Mouse (Mus musculus): Measurements from ENCODE around the gene Dlgap4. TPM values are rescaled to one million over a fixed set of nuclear protein-coding genes. Genes with fewer than 3 reads are reported as not detected.

Dlgap4 gene
- polyA plus RNA-seq, 1 experiment from 2014 or later = 230 TPM

GRCm38 (mm10) chr2:156614258-156614556, 702 bp downstream of the Dlgap4 start:
- no peaks in the 10 kb centered on the region for H3K9me3 ChIP-seq (ENCODE audit: control insufficient read depth, low read length)
- peak overlapping the region; percentile 82 for H3K9ac ChIP-seq (replicated peaks; ENCODE audit: low read depth, low read length)
- peak overlapping the region; percentile 79 for H3K4me3 ChIP-seq (ENCODE audit: low read depth, low read length)
- peak; percentile 28 for ATAC-seq (ENCODE audit: low read depth)
- WGBS = 0% methylated on average over 18 of the region's 18 CpGs
- H3K36me3 ChIP-seq (ENCODE audit: control insufficient read depth, insufficient read depth, low read length) = no peaks in the 10 kb centered on the region
- peaks cover 18% of the 10 kb centered on the region for H3K27me3 ChIP-seq (ENCODE audit: control insufficient read depth, insufficient read depth, low read length)
- H3K4me1 ChIP-seq (ENCODE audit: control insufficient read depth, insufficient read depth, low read length) = peaks cover 11% of the 10 kb centered on the region
- peak overlapping the region; percentile 81 for H3K4me2 ChIP-seq (ENCODE audit: low read depth, low read length)
- no peak overlapping the region for H3K27ac ChIP-seq (ENCODE audit: low read depth, low read length)

DNA sequence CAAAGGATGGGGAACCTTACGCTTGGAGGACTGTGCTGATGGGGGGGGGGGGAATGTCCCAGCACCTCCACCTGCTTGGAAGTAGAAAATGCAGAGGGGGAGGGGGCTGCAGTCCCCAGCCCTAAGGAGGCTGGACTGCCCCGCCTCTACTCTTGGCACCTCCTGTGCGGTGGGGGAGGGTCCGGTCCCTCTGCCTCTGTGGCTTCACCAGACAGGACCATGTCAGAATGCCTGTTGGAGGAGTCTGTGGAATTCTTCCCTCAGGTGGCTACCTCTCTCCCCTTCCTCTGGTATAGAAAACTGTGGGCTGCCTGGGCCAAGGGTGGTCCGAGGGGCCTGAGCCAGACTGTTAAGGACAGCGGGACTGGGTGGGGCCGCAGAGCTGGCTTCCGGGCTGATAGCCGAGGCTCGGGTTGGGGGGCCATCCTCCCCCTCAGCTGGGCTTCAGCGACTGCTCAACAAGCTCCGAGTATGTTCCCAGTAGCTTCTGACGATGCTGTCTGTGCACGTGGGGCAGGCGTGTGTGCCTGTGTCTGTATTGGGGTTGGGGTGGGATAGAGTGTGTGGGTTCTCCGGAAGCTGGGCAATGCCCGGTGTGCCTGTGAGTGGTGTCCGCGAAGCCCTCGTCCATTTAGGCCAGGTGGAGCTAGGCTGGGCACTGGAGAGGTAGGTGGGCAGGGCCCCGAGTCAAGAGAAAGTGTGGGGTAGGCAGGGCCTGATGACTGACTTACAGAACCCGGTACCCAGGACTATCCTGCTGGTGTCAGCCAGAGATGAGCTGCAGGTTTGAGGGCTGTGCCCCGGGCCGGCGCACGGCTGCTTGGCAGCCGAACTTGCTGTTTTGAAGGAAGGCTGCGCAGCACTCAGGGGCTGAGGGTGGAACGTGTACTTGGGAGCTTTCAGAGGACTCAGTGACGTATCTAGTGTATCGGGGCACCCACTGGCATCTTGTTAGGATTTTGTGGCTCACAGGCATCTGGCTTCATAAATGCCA, 1.5 kb downstream of the Dlgap4 start:
- Histone ChIP-seq H3K9me3 (ENCODE audit: control insufficient read depth, low read length) (no peaks in the 10 kb centered on the region), H3K36me3 (ENCODE audit: control insufficient read depth, insufficient read depth, low read length) (no peaks in the 10 kb centered on the region), H3K4me1 (ENCODE audit: control insufficient read depth, insufficient read depth, low read length) (peaks cover 11% of the 10 kb centered on the region), H3K27me3 (ENCODE audit: control insufficient read depth, insufficient read depth, low read length) (peaks cover 18% of the 10 kb centered on the region), H3K4me3 (ENCODE audit: low read depth, low read length) (peak overlapping the region; percentile 79), H3K27ac (ENCODE audit: low read depth, low read length) (no peak overlapping the region), H3K9ac (replicated peaks; ENCODE audit: low read depth, low read length) (peak overlapping the region; percentile 82), H3K4me2 (ENCODE audit: low read depth, low read length) (peak overlapping the region; percentile 81)
- WGBS = 9% methylated on average over 31 of the region's 31 CpGs
- peak; percentile 38; the same call in 1 of the 2 replicates for ATAC-seq (ENCODE audit: low read depth)

- H3K4me1 ChIP-seq (ENCODE audit: control insufficient read depth, insufficient read depth, low read length) = peaks cover 11% of the 10 kb centered on the region
- WGBS = 78% methylated on average over 7 of the region's 7 CpGs
- H3K4me3 ChIP-seq (ENCODE audit: low read depth, low read length) = no peak overlapping the region
- ATAC-seq (ENCODE audit: low read depth) = no peak
- H3K27ac ChIP-seq (ENCODE audit: low read depth, low read length) = no peak overlapping the region
- H3K27me3 ChIP-seq (ENCODE audit: control insufficient read depth, insufficient read depth, low read length) = peaks cover 18% of the 10 kb centered on the region
- no peaks in the 10 kb centered on the region for H3K36me3 ChIP-seq (ENCODE audit: control insufficient read depth, insufficient read depth, low read length)
- no peaks in the 10 kb centered on the region for H3K9me3 ChIP-seq (ENCODE audit: control insufficient read depth, low read length)
- H3K4me2 ChIP-seq (ENCODE audit: low read depth, low read length) = no peak overlapping the region
- H3K9ac ChIP-seq (replicated peaks; ENCODE audit: low read depth, low read length) = no peak overlapping the region
These were observed 3.0 kb downstream of the Dlgap4 start for GRCm38 (mm10) chr2:156616513-156616912.

GRCm38 (mm10) chr2:156617536-156617935, 4.0 kb downstream of the Dlgap4 start:
- no peak overlapping the region for H3K9ac ChIP-seq (replicated peaks; ENCODE audit: low read depth, low read length)
- no peak for ATAC-seq (ENCODE audit: low read depth)

DNA sequence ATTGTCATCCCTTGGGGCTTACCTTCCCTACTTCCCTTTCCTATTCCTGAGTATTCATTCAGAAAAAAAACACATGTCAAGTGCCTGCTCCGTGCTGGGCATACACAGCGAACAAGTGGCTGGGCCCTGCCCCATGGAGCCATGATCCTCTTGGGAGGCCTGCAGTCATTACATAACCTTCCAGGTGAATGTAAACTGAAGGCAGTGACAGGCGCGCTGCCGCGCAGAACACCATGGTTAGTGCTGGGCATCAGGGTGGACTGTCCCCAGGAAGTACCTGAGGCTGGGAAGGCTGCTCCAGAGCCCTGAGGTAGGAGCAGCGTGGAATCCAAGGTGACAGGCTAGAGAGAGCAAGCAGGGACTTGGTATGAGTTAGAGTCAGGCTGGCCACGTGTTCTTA, 7.4 kb downstream of the Dlgap4 start:
- Histone ChIP-seq H3K36me3 (ENCODE audit: control insufficient read depth, insufficient read depth, low read length) (no peaks in the 10 kb centered on the region), H3K27ac (ENCODE audit: low read depth, low read length) (no peak overlapping the region), H3K9ac (replicated peaks; ENCODE audit: low read depth, low read length) (no peak overlapping the region), H3K27me3 (ENCODE audit: control insufficient read depth, insufficient read depth, low read length) (peaks cover 7% of the 10 kb centered on the region), H3K4me3 (ENCODE audit: low read depth, low read length) (no peak overlapping the region), H3K4me2 (ENCODE audit: low read depth, low read length) (no peak overlapping the region), H3K9me3 (ENCODE audit: control insufficient read depth, low read length) (no peaks in the 10 kb centered on the region), H3K4me1 (ENCODE audit: control insufficient read depth, insufficient read depth, low read length) (no peaks in the 10 kb centered on the region)
- ATAC-seq (ENCODE audit: low read depth) = no peak
- WGBS = 87% methylated on average over 8 of the region's 8 CpGs

More at GRCm38 (mm10) chr2:156617536-156617935, 4.0 kb downstream of the Dlgap4 start:
- WGBS = 32% methylated on average over 11 of the region's 11 CpGs
- H3K4me1 ChIP-seq (ENCODE audit: control insufficient read depth, insufficient read depth, low read length) = peaks cover 11% of the 10 kb centered on the region
- no peak overlapping the region for H3K27ac ChIP-seq (ENCODE audit: low read depth, low read length)
- peaks cover 18% of the 10 kb centered on the region for H3K27me3 ChIP-seq (ENCODE audit: control insufficient read depth, insufficient read depth, low read length)
- no peak overlapping the region for H3K4me3 ChIP-seq (ENCODE audit: low read depth, low read length)
- no peaks in the 10 kb centered on the region for H3K36me3 ChIP-seq (ENCODE audit: control insufficient read depth, insufficient read depth, low read length)
- H3K9me3 ChIP-seq (ENCODE audit: control insufficient read depth, low read length) = no peaks in the 10 kb centered on the region
- no peak overlapping the region for H3K4me2 ChIP-seq (ENCODE audit: low read depth, low read length)

DNA sequence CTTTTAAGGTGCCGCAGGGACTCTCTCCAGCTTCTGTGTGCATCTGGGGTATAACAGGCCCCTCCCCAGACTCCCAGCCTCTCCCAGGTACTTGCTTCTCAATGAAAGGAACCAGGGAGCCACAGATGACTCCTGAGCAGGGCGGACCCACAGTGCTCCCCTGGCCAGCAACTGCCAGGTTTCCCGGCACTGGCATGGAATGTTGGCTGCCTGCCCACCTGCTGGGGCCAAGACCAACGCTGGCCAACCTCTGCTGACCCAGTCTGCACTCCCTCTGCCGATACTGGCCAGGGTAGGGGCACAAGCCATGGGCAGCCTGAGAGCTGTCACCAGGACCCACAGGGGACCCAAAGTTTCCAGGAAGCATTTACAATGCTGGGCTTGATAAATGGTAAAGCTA, 7.9 kb downstream of the Dlgap4 start:
- peaks cover 3% of the 10 kb centered on the region; the same call in 1 of the 2 replicates for H3K27me3 ChIP-seq (ENCODE audit: control insufficient read depth, insufficient read depth, low read length)
- no peak for ATAC-seq (ENCODE audit: low read depth)
- no peak overlapping the region for H3K27ac ChIP-seq (ENCODE audit: low read depth, low read length)
- no peak overlapping the region for H3K4me3 ChIP-seq (ENCODE audit: low read depth, low read length)
- WGBS = 51% methylated on average over 5 of the region's 5 CpGs
- no peaks in the 10 kb centered on the region for H3K36me3 ChIP-seq (ENCODE audit: control insufficient read depth, insufficient read depth, low read length)
- H3K4me2 ChIP-seq (ENCODE audit: low read depth, low read length) = no peak overlapping the region
- H3K9ac ChIP-seq (replicated peaks; ENCODE audit: low read depth, low read length) = no peak overlapping the region
- H3K9me3 ChIP-seq (ENCODE audit: control insufficient read depth, low read length) = no peaks in the 10 kb centered on the region
- H3K4me1 ChIP-seq (ENCODE audit: control insufficient read depth, insufficient read depth, low read length) = no peaks in the 10 kb centered on the region

- Histone ChIP-seq H3K27me3 (ENCODE audit: control insufficient read depth, insufficient read depth, low read length) (peaks cover 3% of the 10 kb centered on the region; the same call in 1 of the 2 replicates), H3K4me2 (ENCODE audit: low read depth, low read length) (no peak overlapping the region), H3K27ac (ENCODE audit: low read depth, low read length) (no peak overlapping the region), H3K4me1 (ENCODE audit: control insufficient read depth, insufficient read depth, low read length) (no peaks in the 10 kb centered on the region), H3K9ac (replicated peaks; ENCODE audit: low read depth, low read length) (no peak overlapping the region), H3K36me3 (ENCODE audit: control insufficient read depth, insufficient read depth, low read length) (no peaks in the 10 kb centered on the region), H3K9me3 (ENCODE audit: control insufficient read depth, low read length) (no peaks in the 10 kb centered on the region), H3K4me3 (ENCODE audit: low read depth, low read length) (no peak overlapping the region)
- 92% methylated on average over 6 of the region's 6 CpGs for WGBS
- ATAC-seq (ENCODE audit: low read depth) = no peak
These were observed 8.7 kb downstream of the Dlgap4 start for GRCm38 (mm10) chr2:156622192-156622591.

DNA sequence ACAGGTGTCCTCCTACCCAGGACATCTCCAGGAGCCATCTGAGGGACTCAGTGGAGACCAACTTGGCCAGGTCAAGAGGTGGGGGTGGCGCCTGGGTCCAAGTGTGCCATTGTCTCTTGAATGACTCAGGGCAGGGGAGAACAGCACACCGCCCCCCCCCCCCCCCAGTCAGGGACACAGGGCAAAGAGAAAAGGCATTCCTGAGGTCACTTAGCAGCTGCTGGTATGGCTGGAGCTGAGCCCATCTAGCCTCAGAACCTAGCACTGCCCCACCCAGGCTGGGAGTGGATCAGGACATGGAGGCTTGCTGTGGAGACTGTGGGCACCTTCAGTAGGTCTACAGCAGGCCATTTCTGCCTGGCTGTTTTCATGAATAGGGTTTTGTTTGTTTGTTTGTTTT, 9.7 kb downstream of the Dlgap4 start:
- no peak overlapping the region for H3K4me2 ChIP-seq (ENCODE audit: low read depth, low read length)
- no peaks in the 10 kb centered on the region for H3K9me3 ChIP-seq (ENCODE audit: control insufficient read depth, low read length)
- H3K9ac ChIP-seq (replicated peaks; ENCODE audit: low read depth, low read length) = no peak overlapping the region
- no peaks in the 10 kb centered on the region for H3K4me1 ChIP-seq (ENCODE audit: control insufficient read depth, insufficient read depth, low read length)
- H3K27me3 ChIP-seq (ENCODE audit: control insufficient read depth, insufficient read depth, low read length) = no peaks in the 10 kb centered on the region
- 92% methylated on average over 2 of the region's 2 CpGs for WGBS
- H3K4me3 ChIP-seq (ENCODE audit: low read depth, low read length) = no peak overlapping the region
- H3K36me3 ChIP-seq (ENCODE audit: control insufficient read depth, insufficient read depth, low read length) = no peaks in the 10 kb centered on the region
- no peak overlapping the region for H3K27ac ChIP-seq (ENCODE audit: low read depth, low read length)
- ATAC-seq (ENCODE audit: low read depth) = no peak

GRCm38 (mm10) chr2:156625307-156625706, 11.8 kb downstream of the Dlgap4 start:
- H3K36me3 ChIP-seq (ENCODE audit: control insufficient read depth, insufficient read depth, low read length) = no peaks in the 10 kb centered on the region
- H3K9me3 ChIP-seq (ENCODE audit: control insufficient read depth, low read length) = no peaks in the 10 kb centered on the region
- H3K27ac ChIP-seq (ENCODE audit: low read depth, low read length) = no peak overlapping the region
- H3K9ac ChIP-seq (replicated peaks; ENCODE audit: low read depth, low read length) = no peak overlapping the region
- H3K4me1 ChIP-seq (ENCODE audit: control insufficient read depth, insufficient read depth, low read length) = no peaks in the 10 kb centered on the region
- no peaks in the 10 kb centered on the region for H3K27me3 ChIP-seq (ENCODE audit: control insufficient read depth, insufficient read depth, low read length)
- 87% methylated on average over 17 of the region's 18 CpGs for WGBS
- ATAC-seq (ENCODE audit: low read depth) = no peak
- no peak overlapping the region for H3K4me2 ChIP-seq (ENCODE audit: low read depth, low read length)
- H3K4me3 ChIP-seq (ENCODE audit: low read depth, low read length) = no peak overlapping the region
